Mouse (Mus musculus) heart, adult 2 months (tissue): Measurements from ENCODE around the gene Hpse2.
A peak's percentile ranks its signal among the peaks of the same experiment; 100 is the strongest.

Experiments
- CTCF ChIP-seq: fragments of 200-600 bp; IDR thresholded peaks from 2 replicates; pipeline ENCODE4 v1.8.1; 2022; ENCODE audit warnings: antibody characterized with exemption, mild to moderate bottlenecking, moderate library complexity
- EP300 ChIP-seq: fragments of 200-500 bp; IDR thresholded peaks from 2 replicates; pipeline ENCODE4 v1.6.1; 2011; ENCODE audit warnings: low read depth, low read length, control low read depth; ENCODE audit not compliant: insufficient read depth
- POLR2A ChIP-seq: fragments of 200-500 bp; IDR thresholded peaks from 2 replicates; pipeline ENCODE4 v1.6.1; 2011; ENCODE audit warnings: mild to moderate bottlenecking, low read depth, low read length, control low read depth; ENCODE audit not compliant: insufficient read depth

- TF ChIP-seq CTCF (no peak), POLR2A (0 out of 2 replicates have a peak, but pooled peaks have one; percentile 7), EP300 (no peak)
These were observed 635.7 kb downstream of the Hpse2 start, which contains the start of gene Pyroxd2 for GRCm38 (mm10) chr19:42752363-42752931.
